Mouse (Mus musculus): ENCODE results near the gene Zfp148.

GRCm38 (mm10) chr16:33337177-33337576 lies 43.5 kb upstream of the Zfp148 start:
- TF ChIP-seq CTCF (IDR thresholded peaks at IDR 0.05; ENCODE audit: borderline replicate concordance, insufficient read depth, low read length) (peak; percentile 85; the same call in 1 of the 2 replicates), POLR2A (IDR thresholded peaks at IDR 0.05; ENCODE audit: low read depth, low read length) (no peak)

All from embryonic fibroblast, embryonic 13.5 days (primary cell).